Mouse (Mus musculus): ENCODE measurements around the gene Bst2. TPM values are rescaled to one million over a fixed set of nuclear protein-coding genes. Genes with fewer than 3 reads are reported as not detected.

Gene Bst2
- polyA plus RNA-seq, 1 experiment from 2014 or later: 7.2 TPM

- peaks cover 48% of the 10 kb centered on the region for H3K36me3 ChIP-seq (replicated peaks)
- no peaks in the 10 kb centered on the region for H3K9me3 ChIP-seq
- H3K4me1 ChIP-seq: peaks cover 59% of the 10 kb centered on the region
- peak overlapping the region; percentile 92 for H3K4me3 ChIP-seq
- peak overlapping the region; percentile 97 for H3K27ac ChIP-seq (replicated peaks)
- WGBS: 19% methylated on average over 7 of the region's 7 CpGs
- peak; percentile 42 for DNase-seq (ENCODE audit: low spot score)
- H3K27me3 ChIP-seq (replicated peaks; ENCODE audit: low read depth, poor library complexity, severe bottlenecking): peaks cover 12% of the 10 kb centered on the region
These were observed 51.1 kb downstream of the Bst2 start for GRCm38 (mm10) chr8:71486136-71486529.

DNA sequence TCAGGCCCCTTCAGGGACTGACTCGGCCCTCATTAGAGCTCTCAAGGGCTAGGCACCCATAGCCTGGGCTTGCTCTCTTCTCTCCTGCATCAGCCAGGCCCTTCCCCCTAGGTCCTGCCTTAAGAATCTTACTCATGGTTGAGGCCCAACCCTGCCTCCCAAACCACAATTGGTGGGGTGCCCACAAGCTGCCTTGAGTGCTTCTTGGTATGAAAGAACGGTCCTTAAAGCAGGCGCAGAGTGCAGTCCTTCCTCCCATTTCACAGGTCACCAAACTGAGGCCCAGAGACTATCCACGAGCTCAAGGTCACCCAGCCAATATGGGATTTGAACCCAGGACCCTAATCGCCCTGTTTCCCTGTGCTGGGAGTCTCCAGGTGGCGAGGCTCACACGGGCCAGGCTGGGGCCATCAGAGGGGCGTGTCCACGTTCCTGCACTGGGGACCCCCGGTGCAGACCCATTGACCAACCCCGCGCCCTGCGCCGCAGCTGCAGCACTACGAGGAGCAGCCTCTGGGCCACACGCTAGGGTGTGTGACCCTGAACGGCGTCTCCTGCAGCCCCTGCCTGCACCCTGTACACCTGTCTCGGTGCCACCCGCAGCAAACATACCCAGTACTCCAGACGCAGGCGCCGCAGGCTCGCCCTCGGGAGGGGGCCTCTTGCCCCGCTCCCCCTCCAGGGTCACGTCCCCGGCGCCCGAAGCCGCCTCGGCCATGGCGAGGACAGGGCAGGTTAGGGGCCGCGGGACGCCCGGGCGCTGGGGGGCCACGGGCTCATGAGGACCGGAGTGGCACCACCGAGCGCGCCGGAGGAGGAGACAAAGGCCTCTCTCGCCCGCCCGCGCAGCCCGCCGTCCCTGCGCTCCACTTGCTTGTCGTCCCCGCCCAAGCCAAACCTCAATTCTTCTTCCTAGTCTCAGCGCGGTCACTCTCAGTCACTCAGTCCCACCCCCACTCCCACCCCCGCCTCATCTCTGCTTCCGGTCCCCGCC is 51.8 kb downstream of the Bst2 start, which contains the start of gene Ano8:
Ano8 (minus strand) TSS at position 822 of the 994 bp plus-strand sequence.
- Histone ChIP-seq H3K4me3 (peak within 1 kb of the TSS; percentile 92), H3K27me3 (replicated peaks; ENCODE audit: low read depth, poor library complexity, severe bottlenecking) (peaks cover 19% of the 10 kb centered on the region), H3K36me3 (replicated peaks) (peaks cover 48% of the 10 kb centered on the region), H3K27ac (replicated peaks) (peak within 1 kb of the TSS; percentile 97), H3K9me3 (no peaks in the 10 kb centered on the region), H3K4me1 (peaks cover 65% of the 10 kb centered on the region)
- DNase-seq (ENCODE audit: low spot score): peak; percentile 92
- WGBS: 5% methylated on average over 58 of the region's 58 CpGs

- no peak for DNase-seq (ENCODE audit: low spot score)
- H3K4me1 ChIP-seq: peaks cover 61% of the 10 kb centered on the region
- WGBS: 94% methylated on average over 19 of the region's 19 CpGs
- peaks cover 50% of the 10 kb centered on the region for H3K36me3 ChIP-seq (replicated peaks)
- H3K9me3 ChIP-seq: no peaks in the 10 kb centered on the region
- peak overlapping the region; percentile 92 for H3K4me3 ChIP-seq
- H3K27me3 ChIP-seq (replicated peaks; ENCODE audit: low read depth, poor library complexity, severe bottlenecking): peaks cover 21% of the 10 kb centered on the region
- peak overlapping the region; percentile 97; the same call in 1 of the 2 replicates for H3K27ac ChIP-seq (replicated peaks)
These were observed 52.5 kb downstream of the Bst2 start for GRCm38 (mm10) chr8:71484736-71485135.

Other genes starting within 250 kb of the Bst2 start
- 83.1 and 84.3 TPM in 2 replicates for gene Use1, start 170.6 kb downstream of the Bst2 start, polyA plus RNA-seq (2016; fragmentation: Nextera tagmentation; extraction: Ambion mirVana)
- 4.0 and 5.0 TPM in 2 replicates for gene Ocel1, start 166.2 kb downstream of the Bst2 start, polyA plus RNA-seq (2016; fragmentation: Nextera tagmentation; extraction: Ambion mirVana)
- gene Nr2f6, start 155.5 kb downstream of the Bst2 start, polyA plus RNA-seq (2016; fragmentation: Nextera tagmentation; extraction: Ambion mirVana): 63.6 and 78.0 TPM in 2 replicates
- 5.4 and 5.5 TPM in 2 replicates for gene Ushbp1, start 141.7 kb downstream of the Bst2 start, polyA plus RNA-seq (2016; fragmentation: Nextera tagmentation; extraction: Ambion mirVana)
- gene Babam1, start 140.6 kb downstream of the Bst2 start, polyA plus RNA-seq (2016; fragmentation: Nextera tagmentation; extraction: Ambion mirVana): 109 and 110 TPM in 2 replicates
- gene Ankle1, start 131.4 kb downstream of the Bst2 start, polyA plus RNA-seq (2016; fragmentation: Nextera tagmentation; extraction: Ambion mirVana): 35.6 and 38.8 TPM in 2 replicates
- 66.4 and 69.4 TPM in 2 replicates for gene Abhd8, start 73.8 kb downstream of the Bst2 start, polyA plus RNA-seq (2016; fragmentation: Nextera tagmentation; extraction: Ambion mirVana)
- 223 and 236 TPM in 2 replicates for gene Mrpl34, start 72.5 kb downstream of the Bst2 start, polyA plus RNA-seq (2016; fragmentation: Nextera tagmentation; extraction: Ambion mirVana)
- gene Dda1, start 68.3 kb downstream of the Bst2 start, polyA plus RNA-seq (2016; fragmentation: Nextera tagmentation; extraction: Ambion mirVana): 131 and 134 TPM in 2 replicates
- 2.4 and 3.2 TPM in 2 replicates for gene Ano8, start 51.5 kb downstream of the Bst2 start, polyA plus RNA-seq (2016; fragmentation: Nextera tagmentation; extraction: Ambion mirVana)
- gene Gtpbp3, start 49.4 kb downstream of the Bst2 start, polyA plus RNA-seq (2016; fragmentation: Nextera tagmentation; extraction: Ambion mirVana): 24.5 and 25.3 TPM in 2 replicates
- 58.0 and 59.2 TPM in 2 replicates for gene Plvap, start 25.7 kb downstream of the Bst2 start, polyA plus RNA-seq (2016; fragmentation: Nextera tagmentation; extraction: Ambion mirVana)
- 0.12 and 0.26 TPM in 2 replicates for gene Ccdc194, start 11.7 kb downstream of the Bst2 start, polyA plus RNA-seq (2016; fragmentation: Nextera tagmentation; extraction: Ambion mirVana)
- 76.9 and 80.7 TPM in 2 replicates for gene Mvb12a, start 5.5 kb upstream of the Bst2 start, polyA plus RNA-seq (2016; fragmentation: Nextera tagmentation; extraction: Ambion mirVana)
- gene Tmem221, start 21.4 kb upstream of the Bst2 start, polyA plus RNA-seq (2016; fragmentation: Nextera tagmentation; extraction: Ambion mirVana): 0.52 and 0.54 TPM in 2 replicates
- 0.15 TPM in 1 of 2 replicates, not detected in the other for gene Nxnl1, start 29.1 kb upstream of the Bst2 start, polyA plus RNA-seq (2016; fragmentation: Nextera tagmentation; extraction: Ambion mirVana)
- 21.8 and 30.7 TPM in 2 replicates for gene Slc27a1, start 31.4 kb upstream of the Bst2 start, polyA plus RNA-seq (2016; fragmentation: Nextera tagmentation; extraction: Ambion mirVana)
- 249 and 260 TPM in 2 replicates for gene Pgls, start 54.7 kb upstream of the Bst2 start, polyA plus RNA-seq (2016; fragmentation: Nextera tagmentation; extraction: Ambion mirVana)
- gene Fam129c, start 60.2 kb upstream of the Bst2 start, polyA plus RNA-seq (2016; fragmentation: Nextera tagmentation; extraction: Ambion mirVana): 4.8 and 5.0 TPM in 2 replicates
- 52.1 and 53.7 TPM in 2 replicates for gene Colgalt1, start 73.5 kb upstream of the Bst2 start, polyA plus RNA-seq (2016; fragmentation: Nextera tagmentation; extraction: Ambion mirVana)
- 2.2 TPM in 2 replicates for gene Unc13a, start 134.3 kb upstream of the Bst2 start, polyA plus RNA-seq (2016; fragmentation: Nextera tagmentation; extraction: Ambion mirVana)
- gene Jak3, start 138.8 kb upstream of the Bst2 start, polyA plus RNA-seq (2016; fragmentation: Nextera tagmentation; extraction: Ambion mirVana): 3.6 and 4.0 TPM in 2 replicates
- 0.55 TPM in 1 of 2 replicates, not detected in the other for gene Insl3, start 151.8 kb upstream of the Bst2 start, polyA plus RNA-seq (2016; fragmentation: Nextera tagmentation; extraction: Ambion mirVana)
- gene B3gnt3, start 164.3 kb upstream of the Bst2 start, polyA plus RNA-seq (2016; fragmentation: Nextera tagmentation; extraction: Ambion mirVana): 0.54 and 0.72 TPM in 2 replicates
- 6.0 and 7.9 TPM in 2 replicates for gene Fcho1, start 188.3 kb upstream of the Bst2 start, polyA plus RNA-seq (2016; fragmentation: Nextera tagmentation; extraction: Ambion mirVana)

Measured in embryonic facial prominence, embryonic 10.5 days (tissue).